Mouse (Mus musculus): Measurements from ENCODE around the gene Ces1e.

GRCm38 (mm10) chr8:93252400-93252925, 23.0 kb upstream of the Ces1e start:
- no peak for TF ChIP-seq GATA1 (IDR thresholded peaks at IDR 0.05; ENCODE audit: borderline replicate concordance, low read length)
- TF ChIP-seq FLI1 (IDR thresholded peaks at IDR 0.05; ENCODE audit: low read length) = no peak

All from megakaryocyte, embryonic 14.5 days (primary cell).